Mouse (Mus musculus) gastrocnemius, postnatal 10 days (tissue): ENCODE measurements around the gene Amotl2. TPM values are rescaled to one million over a fixed set of nuclear protein-coding genes. Genes with fewer than 3 reads are reported as not detected.
A peak's percentile ranks its signal among the peaks of the same experiment; 100 is the strongest.

ENCODE experiments used
- DNase-seq: peaks from one replicate; pipeline ENCODE4 v3.0.0; 2021; ENCODE audit warnings: mixed read lengths
- total RNA-seq, 2 experiments: library from RNA; stranded (reverse); gene quantifications; 2 replicates each; pipeline ENCODE4 v1.2.3; 2021

The Amotl2 gene
- total RNA-seq, 2 experiments from 2014 or later: 32.9 to 43.7 TPM

DNA sequence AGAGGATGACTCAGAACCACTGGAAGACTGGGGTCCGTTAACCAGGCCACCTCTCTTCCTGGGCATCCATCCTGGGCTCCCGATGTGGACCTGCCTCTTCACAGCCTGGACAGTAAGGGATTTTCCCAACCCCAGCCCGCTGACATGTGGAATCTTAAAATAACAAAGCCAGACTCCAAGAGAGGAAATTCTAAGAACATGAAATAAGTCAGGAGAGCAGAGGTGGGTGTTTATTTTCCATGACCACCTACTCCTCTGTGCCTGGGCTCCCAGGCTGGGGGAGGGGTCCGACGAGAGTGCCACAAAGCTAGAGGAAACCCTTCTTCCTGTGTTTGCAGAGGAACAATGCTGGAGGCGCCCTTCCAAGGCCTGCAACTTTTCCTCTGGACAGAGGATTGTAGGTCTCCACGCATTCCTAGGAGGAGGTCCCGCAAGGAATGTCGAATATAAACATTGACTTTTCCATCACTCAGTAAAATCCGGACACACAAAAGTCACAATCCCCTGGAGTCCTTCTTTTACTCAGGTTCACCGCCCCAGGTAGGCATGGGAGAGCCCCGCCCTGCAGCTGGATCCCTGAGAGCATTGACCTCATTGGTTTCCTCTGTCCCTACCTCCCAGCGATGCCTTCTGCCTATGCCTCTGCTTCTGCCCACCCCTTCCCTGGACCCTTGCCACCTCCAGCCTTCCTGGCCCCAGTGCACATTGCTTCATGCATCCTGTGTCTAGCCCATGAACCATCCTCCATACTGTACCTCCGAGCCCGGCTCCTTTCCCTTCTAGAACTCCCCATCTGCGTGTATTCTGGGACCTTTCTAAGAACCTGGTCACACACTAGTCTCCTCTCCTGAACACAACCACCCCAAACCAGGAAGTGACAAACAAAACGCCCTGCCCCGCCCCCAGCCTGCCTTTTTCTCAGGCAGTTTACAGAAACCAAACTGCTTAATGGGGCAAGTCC lies 61.4 kb downstream of the Amotl2 start:
- DNase-seq: peak; percentile 45

GRCm38 (mm10) chr9:102779493-102779892 lies 63.0 kb downstream of the Amotl2 start:
- peak; percentile 98 for DNase-seq

Other genes with a start within 250 kb of the Amotl2 start
- 100 to 1,000 TPM; 133 to 138 TPM for gene Ky, start 210.9 kb upstream of the Amotl2 start, total RNA-seq
- gene Anapc13, start 90.4 kb upstream of the Amotl2 start, total RNA-seq: 100 to 1,000 TPM; 251 to 261 TPM
- gene Cep63, start 90.1 kb upstream of the Amotl2 start, total RNA-seq: 10 to 100 TPM; 35.5 to 39.0 TPM
- gene Ryk, start 118.2 kb downstream of the Amotl2 start, total RNA-seq: 10 to 100 TPM; 52.4 to 60.9 TPM